Mouse (Mus musculus) heart, adult 2 months (tissue): ENCODE measurements around the gene Cgref1.

Experiments
- CTCF ChIP-seq: fragments of 200-600 bp; IDR thresholded peaks from 2 replicates; pipeline ENCODE4 v1.8.1; 2022; ENCODE audit warnings: antibody characterized with exemption, mild to moderate bottlenecking, moderate library complexity
- EP300 ChIP-seq: fragments of 200-500 bp; IDR thresholded peaks from 2 replicates; pipeline ENCODE4 v1.6.1; 2011; ENCODE audit warnings: low read depth, low read length, control low read depth; ENCODE audit not compliant: insufficient read depth
- POLR2A ChIP-seq: fragments of 200-500 bp; IDR thresholded peaks from 2 replicates; pipeline ENCODE4 v1.6.1; 2011; ENCODE audit warnings: mild to moderate bottlenecking, low read depth, low read length, control low read depth; ENCODE audit not compliant: insufficient read depth

DNA sequence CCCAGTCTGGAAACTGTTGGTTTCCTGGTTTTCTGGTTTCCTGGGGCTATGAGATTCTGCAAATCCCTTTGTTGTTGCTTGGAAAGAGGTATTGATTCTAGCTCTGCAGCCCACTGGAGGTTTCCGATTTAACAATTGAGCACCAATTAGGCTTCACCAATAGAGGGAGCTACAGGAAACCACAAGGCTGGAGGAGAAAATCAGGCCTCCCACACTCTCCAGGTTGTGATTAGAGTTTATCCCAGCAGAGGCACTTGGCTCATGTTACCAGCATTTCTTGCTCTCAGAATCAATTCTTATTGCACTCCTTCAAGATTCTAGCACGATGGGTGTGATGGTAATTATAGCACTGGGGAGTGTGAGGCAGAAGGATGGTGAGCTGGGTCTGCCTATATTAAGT lies 37.0 kb upstream of the Cgref1 start:
- TF ChIP-seq CTCF = peak; percentile 77
- no peak for TF ChIP-seq EP300
- no peak for TF ChIP-seq POLR2A
